Mouse (Mus musculus) olfactory bulb, adult 2 months (tissue): ENCODE results near the gene Vsx1.

Experiments used
- CTCF ChIP-seq: fragments of 200-500 bp; IDR thresholded peaks from 2 replicates; pipeline ENCODE4 v1.5.1; 2012; ENCODE audit warnings: low read depth, mild to moderate bottlenecking, low read length, moderate library complexity; ENCODE audit not compliant: insufficient read depth
- POLR2A ChIP-seq: fragments of 200-500 bp; IDR thresholded peaks from 2 replicates; pipeline ENCODE4 v1.6.1; 2012; ENCODE audit warnings: mild to moderate bottlenecking, low read depth, low read length, moderate library complexity; ENCODE audit not compliant: insufficient read depth

GRCm38 (mm10) chr2:150656112-150656511 lies 33.0 kb downstream of the Vsx1 start:
- TF ChIP-seq CTCF (no peak), POLR2A (no peak)
